ENCODE assay signal across 12 mouse cellular contexts in the genomic region with DNA sequence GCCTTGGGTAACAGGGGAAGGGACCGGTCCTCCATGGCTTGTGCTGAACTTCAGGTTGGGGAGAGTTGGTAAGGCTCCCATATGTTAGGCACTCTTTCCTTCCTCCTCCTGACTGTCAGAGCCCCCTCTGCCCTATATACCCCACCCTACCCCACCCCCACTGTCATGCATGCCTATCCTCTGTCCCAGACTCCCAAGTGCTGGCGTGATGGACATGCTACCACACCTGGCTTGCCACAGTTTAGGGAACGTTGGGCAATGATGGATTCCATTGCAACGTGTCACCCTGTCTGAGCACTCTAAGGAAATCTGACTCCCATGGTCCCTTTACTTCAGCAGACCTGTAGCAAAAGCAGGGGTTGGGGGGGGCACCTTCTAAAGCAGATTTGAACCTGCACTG.
"Had no signal": no experiment of that assay in that cellular context is flagged by ENCODE, and none has a peak within 500 bp of the region (broad histone marks: within the 10 kb centered on the region; RNA-seq: fewer than 3 reads in every experiment).

No protein-coding gene starts in this region.

- DNase-seq: lung, adult 2 months; lung, postnatal 36 days; midbrain, embryonic 14.5 days; right cerebral cortex, adult 18-20 months; right cerebral cortex, postnatal 25 days; thymus, postnatal 25 days had no signal

- H3K27ac ChIP-seq: limb, embryonic 12.5 days; liver, embryonic 15.5 days; midbrain, embryonic 10.5 days; neural tube, embryonic 15.5 days had no signal

- H3K9ac ChIP-seq: limb, embryonic 12.5 days; liver, embryonic 15.5 days; neural tube, embryonic 15.5 days had no signal

- H3K4me1 ChIP-seq: limb, embryonic 12.5 days had no signal

- H3K4me3 ChIP-seq: limb, embryonic 12.5 days; liver, embryonic 15.5 days; midbrain, embryonic 10.5 days; myocyte; neural tube, embryonic 15.5 days had no signal

- H3K27me3 ChIP-seq: limb, embryonic 12.5 days; liver, embryonic 15.5 days; neural tube, embryonic 15.5 days had no signal

- ATAC-seq: lung, postnatal 0 days had no signal

- H3K4me2 ChIP-seq: limb, embryonic 12.5 days; liver, embryonic 15.5 days; neural tube, embryonic 15.5 days had no signal

- H3K9me3 ChIP-seq: limb, embryonic 12.5 days; liver, embryonic 15.5 days; midbrain, embryonic 10.5 days; neural tube, embryonic 15.5 days had no signal

- H3K36me3 ChIP-seq: limb, embryonic 12.5 days; liver, embryonic 15.5 days; midbrain, embryonic 10.5 days; neural tube, embryonic 15.5 days had no signal
